Mouse (Mus musculus): ENCODE measurements at regions not wholly inside any gene's neighbourhood (a gene's known extent, or its start where the extent isn't known, plus 50 kb on each side); places are given as distances from the start of the nearest gene placed in this dataset.

DNA sequence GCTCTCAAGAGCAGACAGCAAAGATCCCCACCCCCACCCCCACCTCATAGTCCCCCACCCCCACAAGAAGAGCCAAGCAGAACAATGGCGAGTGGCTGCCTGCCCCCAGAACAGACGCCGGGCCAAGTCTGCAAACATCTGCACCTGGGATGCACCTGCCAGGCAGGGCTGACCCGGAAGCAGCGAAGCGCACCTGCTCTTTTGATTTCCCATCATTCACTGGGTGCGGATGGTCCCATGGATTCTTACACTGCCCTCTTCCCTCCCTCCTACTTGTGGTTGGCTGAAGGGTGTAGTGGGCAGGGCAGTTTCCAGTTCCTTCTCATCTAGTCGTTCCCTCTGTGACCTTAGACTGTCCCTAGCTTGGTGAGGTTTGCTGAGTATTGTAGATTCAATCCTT lies 277.7 kb upstream of the Prox1 start:
- no peak overlapping the region for H3K4me3 ChIP-seq (ENCODE audit: insufficient read depth, low read depth, low read length)
- TF ChIP-seq CTCF (conservative IDR thresholded peaks at IDR 0.05; ENCODE audit: insufficient read depth, insufficient read length, low read depth, low read length) (no peak), POLR2A (IDR thresholded peaks at IDR 0.05; ENCODE audit: low read depth, low read length) (no peak)
- DNase-seq = no peak
- H3K4me1 ChIP-seq (ENCODE audit: control insufficient read depth, insufficient read depth, low read length) = no peaks in the 10 kb centered on the region
- H3K36me3 ChIP-seq (ENCODE audit: control insufficient read depth, insufficient read depth, low read length) = no peaks in the 10 kb centered on the region
- H3K27ac ChIP-seq (ENCODE audit: insufficient read depth, low read depth, low read length) = no peak overlapping the region
- WGBS = 43% methylated on average over 8 of the region's 8 CpGs
- H3K27me3 ChIP-seq (replicated peaks; ENCODE audit: control insufficient read depth, insufficient read depth, low read length) = no peaks in the 10 kb centered on the region

DNA sequence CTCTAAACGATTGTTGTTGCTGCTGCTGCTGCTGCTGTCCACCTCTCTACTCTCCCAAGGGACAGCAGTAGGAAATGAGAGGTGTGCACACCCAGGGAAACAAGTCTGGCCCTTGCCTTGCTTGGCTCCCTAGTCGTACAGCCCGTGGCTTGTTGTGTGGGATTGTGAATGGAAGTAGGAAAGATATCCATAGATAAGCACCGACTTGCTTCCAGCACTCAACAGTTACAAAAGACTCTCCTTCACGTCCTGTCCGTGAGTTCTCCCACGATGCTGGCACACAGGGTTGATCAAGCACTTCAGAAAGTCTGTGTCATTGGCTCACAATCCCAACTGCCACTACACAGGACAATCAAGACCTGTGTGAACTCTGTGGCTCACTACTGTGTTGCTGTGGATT lies 276.7 kb upstream of the Prox1 start:
- H3K4me1 ChIP-seq (ENCODE audit: control insufficient read depth, insufficient read depth, low read length) = no peaks in the 10 kb centered on the region
- no peak for TF ChIP-seq CTCF (conservative IDR thresholded peaks at IDR 0.05; ENCODE audit: insufficient read depth, insufficient read length, low read depth, low read length)
- no peak for TF ChIP-seq POLR2A (IDR thresholded peaks at IDR 0.05; ENCODE audit: low read depth, low read length)
- no peak for DNase-seq
- no peak overlapping the region for H3K27ac ChIP-seq (ENCODE audit: insufficient read depth, low read depth, low read length)
- no peak overlapping the region for H3K4me3 ChIP-seq (ENCODE audit: insufficient read depth, low read depth, low read length)
- H3K27me3 ChIP-seq (replicated peaks; ENCODE audit: control insufficient read depth, insufficient read depth, low read length) = no peaks in the 10 kb centered on the region
- no peaks in the 10 kb centered on the region for H3K36me3 ChIP-seq (ENCODE audit: control insufficient read depth, insufficient read depth, low read length)
- 79% methylated on average over 7 of the region's 7 CpGs for WGBS

DNA sequence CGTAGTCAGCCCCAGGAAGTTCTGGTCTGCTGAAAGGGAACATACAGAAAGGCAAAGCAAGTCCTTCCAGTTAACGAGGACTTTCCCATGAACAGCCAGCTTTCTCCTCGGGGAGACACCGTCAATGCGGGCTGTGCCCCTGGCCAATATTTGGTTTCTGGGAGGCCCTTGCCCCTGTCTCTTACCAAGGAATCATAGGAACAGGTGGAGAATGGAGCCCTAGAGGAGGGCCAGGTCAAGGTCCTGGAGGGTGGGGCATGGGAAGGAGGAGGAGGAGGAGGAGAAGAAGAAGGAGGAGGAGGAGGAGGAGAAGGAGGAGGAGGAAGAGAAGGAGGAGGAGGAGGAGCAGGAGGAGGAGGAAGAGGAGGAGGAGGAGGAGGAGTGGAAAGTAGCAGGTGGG lies 276.2 kb upstream of the Prox1 start:
- no peak overlapping the region for H3K27ac ChIP-seq (ENCODE audit: insufficient read depth, low read depth, low read length)
- WGBS = 82% methylated on average over 5 of the region's 5 CpGs
- H3K36me3 ChIP-seq (ENCODE audit: control insufficient read depth, insufficient read depth, low read length) = no peaks in the 10 kb centered on the region
- no peaks in the 10 kb centered on the region for H3K4me1 ChIP-seq (ENCODE audit: control insufficient read depth, insufficient read depth, low read length)
- H3K27me3 ChIP-seq (replicated peaks; ENCODE audit: control insufficient read depth, insufficient read depth, low read length) = no peaks in the 10 kb centered on the region
- DNase-seq = no peak
- H3K4me3 ChIP-seq (ENCODE audit: insufficient read depth, low read depth, low read length) = no peak overlapping the region
- TF ChIP-seq CTCF (conservative IDR thresholded peaks at IDR 0.05; ENCODE audit: insufficient read depth, insufficient read length, low read depth, low read length) (no peak), POLR2A (IDR thresholded peaks at IDR 0.05; ENCODE audit: low read depth, low read length) (no peak)

DNA sequence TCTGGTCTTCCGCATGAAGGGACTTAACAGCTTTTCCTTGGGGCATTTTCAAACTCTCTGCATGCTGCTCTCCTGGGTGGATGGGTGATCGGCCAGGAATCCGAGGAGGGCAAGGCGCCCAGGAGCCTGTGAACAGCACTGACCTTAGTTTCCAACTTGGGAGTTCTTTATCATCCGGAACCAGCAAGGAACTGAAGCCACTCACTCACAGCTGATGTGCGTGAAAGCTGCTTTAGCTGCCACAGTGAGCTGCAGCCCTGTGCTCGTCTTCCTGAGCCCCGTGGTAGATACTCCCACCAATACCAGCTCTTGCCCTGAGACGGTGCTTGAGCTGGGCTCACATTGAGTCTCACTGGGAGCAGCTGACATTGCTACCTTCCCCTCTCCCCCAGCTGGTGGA lies 273.9 kb upstream of the Prox1 start:
- DNase-seq = peak; percentile 31
- WGBS = 37% methylated on average over 9 of the region's 9 CpGs
- no peaks in the 10 kb centered on the region for H3K4me1 ChIP-seq (ENCODE audit: control insufficient read depth, insufficient read depth, low read length)
- H3K27ac ChIP-seq (ENCODE audit: insufficient read depth, low read depth, low read length) = no peak overlapping the region
- no peak overlapping the region for H3K4me3 ChIP-seq (ENCODE audit: insufficient read depth, low read depth, low read length)
- H3K27me3 ChIP-seq (replicated peaks; ENCODE audit: control insufficient read depth, insufficient read depth, low read length) = no peaks in the 10 kb centered on the region
- H3K36me3 ChIP-seq (ENCODE audit: control insufficient read depth, insufficient read depth, low read length) = no peaks in the 10 kb centered on the region
- no peak for TF ChIP-seq POLR2A (IDR thresholded peaks at IDR 0.05; ENCODE audit: low read depth, low read length)

DNA sequence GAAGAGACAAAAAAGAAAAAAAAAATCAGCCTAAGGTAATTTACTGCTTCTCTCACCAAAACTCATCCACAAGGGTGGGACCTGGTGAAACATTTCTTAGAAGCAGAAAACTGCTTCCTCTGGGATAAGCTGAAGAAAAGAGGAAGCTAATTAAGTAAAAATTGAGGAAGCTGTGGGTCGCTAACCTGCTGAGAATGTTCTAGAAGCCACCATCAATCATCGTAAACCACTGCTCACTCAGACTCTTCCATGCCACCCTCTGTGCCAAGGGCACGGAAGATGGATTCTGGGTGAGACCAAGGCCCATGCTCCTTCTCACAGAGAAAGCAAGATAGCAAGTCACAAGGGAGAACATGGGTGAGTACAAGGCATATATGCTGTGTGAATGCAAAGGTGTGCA lies 272.7 kb upstream of the Prox1 start:
- Histone ChIP-seq H3K27me3 (replicated peaks; ENCODE audit: control insufficient read depth, insufficient read depth, low read length) (no peaks in the 10 kb centered on the region), H3K4me3 (ENCODE audit: insufficient read depth, low read depth, low read length) (no peak overlapping the region), H3K27ac (ENCODE audit: insufficient read depth, low read depth, low read length) (no peak overlapping the region), H3K4me1 (ENCODE audit: control insufficient read depth, insufficient read depth, low read length) (no peaks in the 10 kb centered on the region), H3K36me3 (ENCODE audit: control insufficient read depth, insufficient read depth, low read length) (no peaks in the 10 kb centered on the region)
- 79% methylated on average over 3 of the region's 3 CpGs for WGBS
- TF ChIP-seq POLR2A (IDR thresholded peaks at IDR 0.05; ENCODE audit: low read depth, low read length) (no peak), CTCF (conservative IDR thresholded peaks at IDR 0.05; ENCODE audit: insufficient read depth, insufficient read length, low read depth, low read length) (no peak)
- no peak for DNase-seq

DNA sequence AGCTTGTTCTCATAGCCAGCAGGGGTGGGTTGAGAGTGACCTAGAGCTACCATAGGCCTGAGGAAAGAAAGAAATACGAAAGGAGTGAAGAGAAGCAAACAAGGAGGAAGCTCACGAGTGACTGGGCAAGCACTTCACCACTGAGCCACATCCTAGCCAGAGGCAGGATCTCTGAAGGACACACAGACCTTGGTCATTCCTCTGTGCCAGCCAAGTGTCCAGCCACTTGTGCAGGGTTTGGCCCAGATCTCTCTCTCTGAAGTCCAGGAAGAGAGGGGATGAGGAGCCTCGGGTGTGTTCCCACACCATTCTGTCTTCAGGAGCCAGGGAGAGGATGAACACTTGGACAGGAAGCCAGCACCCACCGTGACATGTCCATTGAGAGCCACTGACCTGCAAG lies 271.7 kb upstream of the Prox1 start:
- TF ChIP-seq CTCF (conservative IDR thresholded peaks at IDR 0.05; ENCODE audit: insufficient read depth, insufficient read length, low read depth, low read length) (no peak), POLR2A (IDR thresholded peaks at IDR 0.05; ENCODE audit: low read depth, low read length) (no peak)

DNA sequence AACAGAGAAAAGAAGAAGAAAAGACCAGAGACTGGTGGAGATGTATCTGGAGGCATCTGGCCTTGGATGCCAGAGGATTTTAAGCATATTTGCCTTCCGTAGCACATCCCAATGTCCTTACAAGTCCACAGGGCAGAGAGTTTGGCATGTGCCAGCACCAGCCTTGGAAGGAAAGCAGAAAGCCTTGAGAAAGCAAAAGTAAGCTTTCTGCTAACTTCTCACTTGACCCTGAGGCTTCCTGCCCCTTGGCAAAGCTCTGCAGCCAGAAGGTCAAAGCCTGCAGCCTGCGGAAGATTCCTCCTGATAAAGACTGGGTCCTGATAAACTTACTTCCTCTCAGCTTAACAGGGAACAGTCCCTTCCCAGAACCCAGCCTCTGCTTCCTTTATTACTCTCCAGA lies 268.3 kb upstream of the Prox1 start:
- Histone ChIP-seq H3K36me3 (ENCODE audit: control insufficient read depth, insufficient read depth, low read length) (no peaks in the 10 kb centered on the region), H3K4me3 (ENCODE audit: insufficient read depth, low read depth, low read length) (no peak overlapping the region), H3K27me3 (replicated peaks; ENCODE audit: control insufficient read depth, insufficient read depth, low read length) (no peaks in the 10 kb centered on the region), H3K4me1 (ENCODE audit: control insufficient read depth, insufficient read depth, low read length) (no peaks in the 10 kb centered on the region), H3K27ac (ENCODE audit: insufficient read depth, low read depth, low read length) (no peak overlapping the region)
- no peak for TF ChIP-seq POLR2A (IDR thresholded peaks at IDR 0.05; ENCODE audit: low read depth, low read length)
- TF ChIP-seq CTCF (conservative IDR thresholded peaks at IDR 0.05; ENCODE audit: insufficient read depth, insufficient read length, low read depth, low read length) = no peak
- WGBS = 62% methylated on average over 2 of the region's 2 CpGs
- peak; percentile 36 for DNase-seq

More for the DNA sequence above, 271.7 kb upstream of the Prox1 start:
- 61% methylated on average over 4 of the region's 4 CpGs for whole genome bisulfite sequencing
- DNase-seq = peak; percentile 34
- no peak overlapping the region for H3K4me3 ChIP-seq (ENCODE audit: insufficient read depth, low read depth, low read length)
- H3K4me1 ChIP-seq (ENCODE audit: control insufficient read depth, insufficient read depth, low read length) = no peaks in the 10 kb centered on the region
- no peaks in the 10 kb centered on the region for H3K27me3 ChIP-seq (replicated peaks; ENCODE audit: control insufficient read depth, insufficient read depth, low read length)
- H3K36me3 ChIP-seq (ENCODE audit: control insufficient read depth, insufficient read depth, low read length) = no peaks in the 10 kb centered on the region
- no peak overlapping the region for H3K27ac ChIP-seq (ENCODE audit: insufficient read depth, low read depth, low read length)

DNA sequence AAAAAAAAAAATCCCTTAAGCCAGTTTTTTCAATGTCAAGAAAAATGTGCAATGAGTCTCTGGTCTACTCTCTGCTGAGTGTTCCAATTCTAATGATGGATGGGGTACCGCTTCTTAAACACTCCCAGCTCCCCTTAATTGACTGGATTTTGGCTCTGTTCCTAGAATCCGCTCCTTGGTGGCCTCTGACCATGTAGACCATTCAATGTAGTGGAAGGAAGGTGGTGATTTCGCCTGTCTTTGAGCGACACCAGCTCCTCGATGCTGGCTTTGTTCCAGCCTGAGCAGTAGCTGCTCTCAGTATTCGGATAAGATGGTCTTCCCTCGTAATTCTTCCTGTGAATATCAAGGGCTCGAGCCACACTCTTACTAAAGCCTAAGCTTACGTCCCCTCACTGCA lies 252.4 kb upstream of the Prox1 start:
- TF ChIP-seq POLR2A (IDR thresholded peaks at IDR 0.05; ENCODE audit: low read depth, low read length) (no peak), CTCF (conservative IDR thresholded peaks at IDR 0.05; ENCODE audit: insufficient read depth, insufficient read length, low read depth, low read length) (no peak)
- Histone ChIP-seq H3K27me3 (replicated peaks; ENCODE audit: control insufficient read depth, insufficient read depth, low read length) (no peaks in the 10 kb centered on the region), H3K27ac (ENCODE audit: insufficient read depth, low read depth, low read length) (no peak overlapping the region), H3K4me3 (ENCODE audit: insufficient read depth, low read depth, low read length) (no peak overlapping the region), H3K4me1 (ENCODE audit: control insufficient read depth, insufficient read depth, low read length) (no peaks in the 10 kb centered on the region), H3K36me3 (ENCODE audit: control insufficient read depth, insufficient read depth, low read length) (no peaks in the 10 kb centered on the region)
- WGBS = 61% methylated on average over 9 of the region's 9 CpGs
- DNase-seq = no peak
